Mouse (Mus musculus): ENCODE measurements around the gene Dock10. TPM values are rescaled to one million over a fixed set of nuclear protein-coding genes. Genes with fewer than 3 reads are reported as not detected.

Gene Dock10
- polyA plus RNA-seq, 1 experiment: not detected

DNA sequence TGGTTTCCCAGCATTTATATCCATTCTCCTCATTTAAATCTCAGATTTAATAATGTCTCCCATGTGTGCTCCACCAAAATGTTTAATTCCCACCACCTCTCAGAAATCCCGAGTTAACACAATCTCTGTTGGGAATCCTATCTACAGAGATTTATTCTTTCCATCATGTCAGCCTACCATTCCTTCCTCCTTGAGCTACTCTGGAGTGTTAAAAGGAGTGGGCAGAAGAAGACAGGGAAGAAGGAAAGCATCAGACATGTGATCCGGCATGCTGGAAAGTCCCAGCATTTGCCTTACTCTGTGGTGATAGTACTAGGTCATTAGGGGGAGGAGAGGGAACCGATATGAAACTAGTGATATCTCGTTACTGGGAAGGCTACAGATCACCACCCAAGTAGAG is 254.2 kb downstream of the Dock10 start:
- TF ChIP-seq GATA1 (IDR thresholded peaks at IDR 0.05; ENCODE audit: low read length): no peak

GRCm38 (mm10) chr1:80502456-80503165 is 255.7 kb downstream of the Dock10 start:
- TF ChIP-seq GATA1 (IDR thresholded peaks at IDR 0.05; ENCODE audit: low read length): no peak

- TF ChIP-seq GATA1 (IDR thresholded peaks at IDR 0.05; ENCODE audit: low read length): no peak
Measured at GRCm38 (mm10) chr1:80499264-80499663, 259.1 kb downstream of the Dock10 start.

- no peak for TF ChIP-seq GATA1 (IDR thresholded peaks at IDR 0.05; ENCODE audit: low read length)
Measured at GRCm38 (mm10) chr1:80496360-80496759, 262.0 kb downstream of the Dock10 start.

DNA sequence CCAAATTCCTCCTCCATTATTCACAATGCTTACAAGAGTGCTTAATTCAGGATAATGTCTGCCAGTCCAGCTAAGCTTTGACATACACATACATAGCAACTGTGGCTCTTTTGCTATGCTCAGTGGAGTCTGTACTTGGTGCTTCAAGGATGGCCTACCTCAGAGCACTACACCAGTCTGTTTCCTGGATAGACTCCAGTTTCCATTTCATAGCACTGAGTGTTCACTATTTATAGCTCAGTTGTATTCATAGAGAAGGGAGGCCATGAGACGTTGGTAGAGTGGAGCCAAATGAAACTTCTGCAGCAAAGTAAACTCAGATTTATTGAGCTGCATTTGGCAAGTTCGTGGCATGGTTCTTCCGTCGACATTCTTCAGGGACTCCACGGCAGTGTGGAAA is 274.9 kb downstream of the Dock10 start:
- TF ChIP-seq GATA1 (IDR thresholded peaks at IDR 0.05; ENCODE audit: low read length): no peak

DNA sequence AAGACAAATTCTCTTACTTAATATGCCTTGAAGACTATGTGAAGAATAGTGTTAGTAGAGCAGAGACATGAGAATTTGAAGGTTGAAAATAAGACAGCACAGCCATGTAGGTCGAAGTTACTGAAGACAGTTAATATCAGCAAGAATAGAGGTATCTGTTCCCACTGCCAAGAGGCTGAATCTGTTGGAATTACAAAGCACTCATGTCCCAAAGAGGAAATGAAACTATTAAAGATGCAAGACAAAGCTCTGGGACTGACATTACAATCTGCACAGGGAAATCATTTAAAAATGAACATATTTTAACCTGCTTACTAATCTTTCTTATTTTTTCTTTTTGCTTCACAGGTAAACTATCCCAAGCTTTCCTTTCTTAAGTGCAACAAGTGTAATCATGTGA is 283.4 kb downstream of the Dock10 start:
- no peak for TF ChIP-seq GATA1 (IDR thresholded peaks at IDR 0.05; ENCODE audit: low read length)

DNA sequence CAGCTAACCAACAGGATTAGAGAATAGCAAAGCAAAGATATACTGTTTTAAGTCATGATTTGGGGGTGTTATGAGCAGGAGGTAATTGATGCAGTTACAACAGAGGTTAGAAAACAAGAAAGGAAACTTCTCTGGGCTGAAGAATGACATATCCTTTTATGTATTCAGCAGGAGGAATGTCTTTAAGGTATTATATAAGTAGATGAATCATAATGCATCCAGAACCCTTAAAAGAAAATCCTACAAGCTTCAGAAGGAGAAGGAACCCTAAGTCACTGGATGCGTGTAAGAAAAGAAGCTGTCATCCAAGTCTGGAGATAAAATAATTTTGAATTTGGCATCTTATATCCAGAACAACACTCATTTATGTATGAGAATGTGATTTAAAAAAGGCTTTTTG is 285.9 kb downstream of the Dock10 start:
- TF ChIP-seq GATA1 (IDR thresholded peaks at IDR 0.05; ENCODE audit: low read length): no peak

DNA sequence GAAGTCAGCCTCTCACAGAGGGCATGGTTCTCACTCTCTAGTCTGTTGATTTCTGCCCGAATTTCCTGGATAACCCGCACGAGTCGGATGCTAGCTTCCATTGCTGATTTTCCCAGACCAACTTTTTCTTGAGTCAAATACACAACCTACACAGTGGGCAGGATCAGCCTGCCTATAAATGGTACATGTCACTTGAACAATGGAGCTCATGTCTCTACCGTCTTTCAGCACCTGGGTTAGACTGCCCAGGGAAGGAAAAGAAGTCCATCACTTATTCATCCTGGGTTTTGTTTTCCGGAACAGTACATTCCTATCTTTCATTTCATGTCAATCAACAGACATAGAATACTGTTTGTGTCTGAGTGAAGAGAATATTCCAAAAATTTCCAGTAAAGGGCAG is 297.0 kb downstream of the Dock10 start, which contains the start of gene Gm45261:
Gene Gm45261 (minus strand): TSS at position 101 of the 400 bp plus-strand sequence.
- TF ChIP-seq GATA1 (IDR thresholded peaks at IDR 0.05; ENCODE audit: low read length): no peak

- no peak for TF ChIP-seq GATA1 (IDR thresholded peaks at IDR 0.05; ENCODE audit: low read length)
Measured at GRCm38 (mm10) chr1:80459923-80460322, 298.4 kb downstream of the Dock10 start.

DNA sequence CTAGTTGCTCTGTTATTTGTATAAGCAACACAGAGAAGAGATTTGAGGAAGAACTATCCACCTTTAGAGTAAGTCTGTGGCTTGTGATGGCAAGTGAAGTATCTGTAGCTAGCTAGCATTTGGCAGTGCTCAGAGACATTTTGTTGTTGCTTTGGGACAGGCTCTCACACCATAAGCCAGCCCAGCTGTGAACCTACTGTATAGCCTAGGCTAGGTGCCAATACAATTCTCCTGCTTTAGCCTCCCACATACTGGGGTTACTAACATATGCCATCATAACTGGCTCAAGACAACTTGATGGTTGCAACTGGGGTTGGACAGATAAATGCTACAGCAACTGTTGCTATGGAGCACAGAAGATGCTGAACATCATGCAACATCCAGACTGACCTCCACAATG is 298.9 kb downstream of the Dock10 start:
- TF ChIP-seq GATA1 (IDR thresholded peaks at IDR 0.05; ENCODE audit: low read length): no peak

- TF ChIP-seq GATA1 (IDR thresholded peaks at IDR 0.05; ENCODE audit: low read length): no peak
Measured at GRCm38 (mm10) chr1:80453971-80454370, 304.4 kb downstream of the Dock10 start.

DNA sequence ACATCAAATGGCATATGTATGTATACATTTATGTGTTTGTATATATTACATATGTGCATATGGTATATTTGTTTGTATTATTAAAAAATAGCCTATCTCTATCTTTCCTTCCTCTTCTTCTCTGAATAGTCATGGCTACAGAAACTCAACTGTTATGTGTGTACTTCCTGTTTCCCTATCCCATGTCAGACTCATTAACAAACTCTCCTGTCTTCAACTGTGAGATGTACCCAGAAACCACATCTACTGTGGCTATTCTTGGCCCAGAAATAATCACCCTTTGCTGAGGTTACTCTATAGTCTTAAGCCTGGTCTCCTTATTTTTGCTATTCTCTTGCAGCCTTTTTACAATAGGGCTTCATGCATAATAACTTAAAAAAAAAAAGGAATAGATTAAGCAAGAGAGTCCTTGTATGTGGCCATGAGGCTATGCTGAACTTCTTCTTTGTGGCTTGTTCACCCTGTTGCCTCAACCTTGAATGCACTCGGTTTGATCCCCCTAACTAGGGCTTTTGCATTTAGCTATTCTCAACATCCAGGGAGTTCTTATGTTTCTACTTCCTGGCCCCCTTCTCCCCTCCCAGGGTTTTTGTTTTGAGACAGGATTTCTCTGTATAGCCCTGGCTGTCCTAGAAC is 306.3 kb downstream of the Dock10 start:
- no peak for TF ChIP-seq GATA1 (IDR thresholded peaks at IDR 0.05; ENCODE audit: low read length)

Data from G1E-ER4 (cell line).